ENCODE assay signal across 8 mouse cellular contexts in the genomic region with DNA sequence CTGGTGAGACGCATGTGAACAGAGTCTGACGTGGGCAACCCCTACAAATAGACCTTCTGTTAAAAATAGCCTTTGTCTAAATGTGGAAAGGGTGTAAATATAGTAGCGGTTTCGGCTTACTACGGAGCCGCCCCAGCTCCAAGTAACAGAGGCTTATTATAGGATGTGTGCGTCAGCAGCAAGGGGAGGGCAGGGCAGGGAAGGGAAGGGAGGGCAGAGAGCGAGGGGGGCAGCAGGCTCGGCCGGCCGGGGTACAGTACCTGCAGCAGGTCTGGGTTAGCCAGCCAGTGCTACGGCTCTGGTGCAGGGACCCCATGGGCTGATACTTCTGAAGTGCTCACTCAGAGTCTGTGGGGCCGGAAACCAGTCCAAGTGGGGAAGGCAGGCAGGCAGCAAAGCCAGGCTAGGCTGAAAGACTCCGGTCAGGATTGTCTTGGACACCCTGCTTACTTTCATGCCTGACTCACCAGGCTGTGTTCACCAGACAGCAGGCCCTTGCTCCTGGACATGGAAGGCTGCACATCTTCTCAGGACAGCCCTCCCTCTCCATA.
DNase-seq lines count a peak whose midpoint lies in the region; ATAC-seq and TF ChIP-seq lines count a peak whose summit lies in the region.

No protein-coding gene starts in this region.

- H3K9me3 ChIP-seq in heart, embryonic 15.5 days (replicated peaks), result no peaks in the 10 kb centered on the region
- H3K9me3 ChIP-seq in midbrain, embryonic 15.5 days, result no peaks in the 10 kb centered on the region

- peak; percentile 26; the same call in 1 of the 2 replicates for TF ChIP-seq POLR2A in embryonic fibroblast, embryonic 13.5 days (IDR thresholded peaks at IDR 0.05; ENCODE audit: low read depth, low read length)

- whole genome bisulfite sequencing in heart, embryonic 15.5 days, result 12% methylated on average over 14 of the region's 14 CpGs
- WGBS in midbrain, embryonic 15.5 days, result 32% methylated on average over 14 of the region's 14 CpGs

- H3K9ac ChIP-seq in heart, embryonic 15.5 days, result peak overlapping the region; percentile 54
- no peak overlapping the region for H3K9ac ChIP-seq in midbrain, embryonic 15.5 days

- peak; percentile 47 for DNase-seq in cerebellum, adult 11-12 months
- DNase-seq in cerebellum, adult 11 months, result no peak
- peak; percentile 40 for DNase-seq in adrenal gland, postnatal 10 days
- peak; percentile 41 for DNase-seq in kidney, postnatal 14 days

- peak overlapping the region; percentile 67 for H3K4me2 ChIP-seq in heart, embryonic 15.5 days
- H3K4me2 ChIP-seq in midbrain, embryonic 15.5 days, result peak overlapping the region; percentile 43

- peak; percentile 93 for ATAC-seq in heart, embryonic 15.5 days (replicated peaks; ENCODE audit: insufficient number of reproducible peaks, insufficient read depth, low FRiP score, low read depth)
- ATAC-seq in midbrain, embryonic 15.5 days (replicated peaks), result peak; percentile 78
- ATAC-seq in erythroid progenitor cell, adult 5-6 weeks (replicated peaks; ENCODE audit: low FRiP score, poor library complexity, severe bottlenecking), result no peak

- peak overlapping the region; percentile 48 for H3K27ac ChIP-seq in embryonic fibroblast, embryonic 13.5 days (ENCODE audit: insufficient read depth, low read length)
- peak overlapping the region; percentile 95 for H3K27ac ChIP-seq in heart, embryonic 15.5 days
- H3K27ac ChIP-seq in midbrain, embryonic 15.5 days, result no peak overlapping the region

- H3K27me3 ChIP-seq in heart, embryonic 15.5 days, result no peaks in the 10 kb centered on the region
- no peaks in the 10 kb centered on the region for H3K27me3 ChIP-seq in midbrain, embryonic 15.5 days (replicated peaks)

- TF ChIP-seq CTCF in embryonic fibroblast, embryonic 13.5 days (IDR thresholded peaks at IDR 0.05; ENCODE audit: borderline replicate concordance, insufficient read depth, low read length), result no peak

- H3K36me3 ChIP-seq in heart, embryonic 15.5 days, result no peaks in the 10 kb centered on the region
- H3K36me3 ChIP-seq in midbrain, embryonic 15.5 days (replicated peaks), result no peaks in the 10 kb centered on the region

- peaks cover 9% of the 10 kb centered on the region for H3K4me1 ChIP-seq in embryonic fibroblast, embryonic 13.5 days (ENCODE audit: control insufficient read depth, insufficient read depth, low read length)
- H3K4me1 ChIP-seq in heart, embryonic 15.5 days (replicated peaks), result peaks cover 16% of the 10 kb centered on the region
- peaks cover 9% of the 10 kb centered on the region; the same call in 1 of the 2 replicates for H3K4me1 ChIP-seq in midbrain, embryonic 15.5 days

- H3K4me3 ChIP-seq in embryonic fibroblast, embryonic 13.5 days (ENCODE audit: insufficient read depth, low read length), result peak overlapping the region; percentile 10; the same call in 1 of the 2 replicates
- peak overlapping the region; percentile 36 for H3K4me3 ChIP-seq in heart, embryonic 15.5 days
- peak overlapping the region; percentile 20 for H3K4me3 ChIP-seq in midbrain, embryonic 15.5 days
